Comparison of ENCODE assay signal across 8 mouse cellular contexts in the genomic region with DNA sequence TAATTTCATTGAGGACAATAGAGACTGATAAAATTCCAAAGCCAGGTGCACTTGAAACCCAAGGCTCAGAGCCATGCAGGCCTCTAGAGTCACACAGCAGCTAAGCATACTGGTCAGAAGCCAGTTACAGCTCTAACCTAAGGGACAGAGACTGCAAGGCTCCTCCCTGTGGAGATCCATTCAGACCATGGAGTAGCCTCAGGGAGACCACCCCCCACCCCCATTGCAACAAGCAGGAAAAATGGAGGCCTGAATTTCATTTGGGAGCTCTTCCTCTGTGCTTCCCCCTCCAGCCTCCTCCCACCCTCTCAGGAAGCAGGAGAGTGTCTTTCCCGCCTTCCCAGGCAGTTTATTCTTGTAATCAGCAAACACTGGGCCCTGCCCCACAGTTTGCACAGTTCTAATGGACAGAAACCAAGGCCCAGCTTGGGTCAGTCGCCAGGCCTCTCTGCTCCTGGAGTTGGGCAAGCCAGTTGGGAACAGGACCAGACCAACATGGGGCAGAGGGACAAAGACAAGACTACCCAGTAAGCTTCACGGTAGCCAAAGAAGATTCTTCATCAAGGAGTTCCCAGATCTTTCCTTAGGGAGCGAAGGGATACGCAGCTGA. TPM values are rescaled to one million over a fixed set of nuclear protein-coding genes. Genes with fewer than 3 reads are reported as not detected.
DNase-seq lines count a peak whose midpoint lies in the region; ATAC-seq and TF ChIP-seq lines count a peak whose summit lies in the region.

No protein-coding gene starts in this region.

- WGBS in hindbrain, embryonic 14.5 days, result 2% methylated on average over 5 of the region's 5 CpGs
- 1% methylated on average over 5 of the region's 5 CpGs for WGBS in lung, postnatal 0 days

- peak overlapping the region; percentile 86 for H3K4me2 ChIP-seq in hindbrain, embryonic 14.5 days (replicated peaks)
- H3K4me2 ChIP-seq in lung, postnatal 0 days (replicated peaks; ENCODE audit: low read depth, low read length), result peak overlapping the region; percentile 91

- TF ChIP-seq EP300 in lung, postnatal 0 days (IDR thresholded peaks at IDR 0.05), result no peak

- 0 out of 2 replicates have a peak, but pooled peaks cover 7% of the 10 kb centered on the region for H3K36me3 ChIP-seq in hindbrain, embryonic 14.5 days (replicated peaks; ENCODE audit: control insufficient read depth, insufficient read depth)
- no peaks in the 10 kb centered on the region for H3K36me3 ChIP-seq in lung, postnatal 0 days (ENCODE audit: insufficient read depth, low read length)

- DNase-seq in embryo, embryonic 10.5 days (ENCODE audit: low spot score), result peak; percentile 14
- no peak for DNase-seq in embryo, embryonic 9.5 days (ENCODE audit: extremely low spot score)
- DNase-seq in adipocyte (ENCODE audit: low spot score), result peak; percentile 95
- DNase-seq in hindbrain, embryonic 14.5 days (ENCODE audit: low spot score), result no peak
- DNase-seq in lung, postnatal 0 days (ENCODE audit: low spot score), result peak; percentile 42
- DNase-seq in cerebellum, adult 11 months, result no peak
- DNase-seq in retina, postnatal 1 day, result no peak

- H3K4me3 ChIP-seq in hindbrain, embryonic 14.5 days (replicated peaks; ENCODE audit: low read length), result peak overlapping the region; percentile 89
- H3K4me3 ChIP-seq in lung, postnatal 0 days (ENCODE audit: low read depth, low read length), result peak overlapping the region; percentile 84

- H3K27me3 ChIP-seq in hindbrain, embryonic 14.5 days (ENCODE audit: control insufficient read depth, insufficient read depth, low read length), result no peaks in the 10 kb centered on the region
- no peaks in the 10 kb centered on the region for H3K27me3 ChIP-seq in lung, postnatal 0 days (replicated peaks; ENCODE audit: insufficient read depth, low read length)

- H3K9ac ChIP-seq in hindbrain, embryonic 14.5 days, result peak overlapping the region; percentile 89
- no peak overlapping the region for H3K9ac ChIP-seq in lung, postnatal 0 days (replicated peaks; ENCODE audit: low read depth)

- ATAC-seq in hindbrain, embryonic 14.5 days (ENCODE audit: low FRiP score), result no peak; the same call in 1 of the 2 replicates
- ATAC-seq in lung, postnatal 0 days, result no peak
- no peak for ATAC-seq in inflammation-experienced regulatory T-cells, adult 6 months

- H3K27ac ChIP-seq in hindbrain, embryonic 14.5 days, result peak overlapping the region; percentile 98
- peak overlapping the region; percentile 91 for H3K27ac ChIP-seq in lung, postnatal 0 days (ENCODE audit: low read length)

- H3K9me3 ChIP-seq in hindbrain, embryonic 14.5 days (ENCODE audit: control insufficient read depth, low read length), result no peaks in the 10 kb centered on the region
- H3K9me3 ChIP-seq in lung, postnatal 0 days (ENCODE audit: low read length), result no peaks in the 10 kb centered on the region

- TF ChIP-seq CTCF in lung, postnatal 0 days (IDR thresholded peaks at IDR 0.05), result no peak

- peaks cover 54% of the 10 kb centered on the region for H3K4me1 ChIP-seq in hindbrain, embryonic 14.5 days (replicated peaks; ENCODE audit: control insufficient read depth, insufficient read depth, low read length)
- peaks cover 25% of the 10 kb centered on the region for H3K4me1 ChIP-seq in lung, postnatal 0 days (ENCODE audit: insufficient read depth, low read depth, low read length)

RNA-seq across cellular contexts. Expression of a gene that starts 1.5 kb away (rescaled TPM):
- 2.9 and 3.4 TPM in 2 replicates for polyA plus RNA-seq in hindbrain, embryonic 14.5 days (2014; fragmentation: Nextera tagmentation; extraction: Ambion mirVana)
- polyA plus RNA-seq in lung, postnatal 0 days (2015; fragmentation: Nextera tagmentation; extraction: Ambion mirVana), result 5.6 and 6.5 TPM in 2 replicates
- polyA plus RNA-seq in inflammation-experienced regulatory T-cells, adult 6 months (2017; shearing (Covaris generic)), result not detected

RNA-seq across cellular contexts. Expression of a gene that starts 8.1 kb away (rescaled TPM):
- 12.5 and 13.1 TPM in 2 replicates for polyA plus RNA-seq in hindbrain, embryonic 14.5 days (2014; fragmentation: Nextera tagmentation; extraction: Ambion mirVana)
- 2.6 and 3.4 TPM in 2 replicates for polyA plus RNA-seq in lung, postnatal 0 days (2015; fragmentation: Nextera tagmentation; extraction: Ambion mirVana)
- polyA plus RNA-seq in inflammation-experienced regulatory T-cells, adult 6 months (2017; shearing (Covaris generic)), result 1 to 10 TPM; 1.2 to 3.2 (median 2.2) TPM

RNA-seq across cellular contexts. Expression of a gene that starts 14.8 kb away (rescaled TPM):
- polyA plus RNA-seq in hindbrain, embryonic 14.5 days (2014; fragmentation: Nextera tagmentation; extraction: Ambion mirVana), result 21.3 and 22.3 TPM in 2 replicates
- polyA plus RNA-seq in lung, postnatal 0 days (2015; fragmentation: Nextera tagmentation; extraction: Ambion mirVana), result 19.3 and 19.5 TPM in 2 replicates
- polyA plus RNA-seq in inflammation-experienced regulatory T-cells, adult 6 months (2017; shearing (Covaris generic)), result 10 to 100 TPM; 41.2 to 48.0 (median 44.5) TPM

RNA-seq across cellular contexts. Expression of a gene that starts 27.0 kb away (rescaled TPM):
- polyA plus RNA-seq in hindbrain, embryonic 14.5 days (2014; fragmentation: Nextera tagmentation; extraction: Ambion mirVana), result 21.9 and 22.5 TPM in 2 replicates
- polyA plus RNA-seq in lung, postnatal 0 days (2015; fragmentation: Nextera tagmentation; extraction: Ambion mirVana), result 15.8 and 19.9 TPM in 2 replicates
- 10 to 100 TPM; 12.9 to 14.1 (median 13.3) TPM for polyA plus RNA-seq in inflammation-experienced regulatory T-cells, adult 6 months (2017; shearing (Covaris generic))

RNA-seq across cellular contexts. Expression of a gene that starts 33.3 kb away (rescaled TPM):
- 36.2 and 36.3 TPM in 2 replicates for polyA plus RNA-seq in hindbrain, embryonic 14.5 days (2014; fragmentation: Nextera tagmentation; extraction: Ambion mirVana)
- polyA plus RNA-seq in lung, postnatal 0 days (2015; fragmentation: Nextera tagmentation; extraction: Ambion mirVana), result 269 and 283 TPM in 2 replicates
- polyA plus RNA-seq in inflammation-experienced regulatory T-cells, adult 6 months (2017; shearing (Covaris generic)), result under 1 TPM in 1 of 3 experiments, not detected in 2; 0.20 TPM

Comparison
In these comparisons a context has a peak if more than half of its experiments do, and no peak if none do; other contexts are left out.
1. DNase-seq: peak in embryo, embryonic 10.5 days (single experiment), adipocyte (single experiment) and lung, postnatal 0 days (single experiment); none in embryo, embryonic 9.5 days (single experiment), hindbrain, embryonic 14.5 days (single experiment), cerebellum, adult 11 months (single experiment) and retina, postnatal 1 day (single experiment).